Mouse (Mus musculus): ENCODE data around the gene Rfpl4b.

GRCm38 (mm10) chr10:38848231-38848630, 26.7 kb upstream of the Rfpl4b start:
- no peak for TF ChIP-seq POLR2A (IDR thresholded peaks at IDR 0.05; ENCODE audit: insufficient read length, low read depth)
- no peak for TF ChIP-seq CEBPB (IDR thresholded peaks at IDR 0.05; ENCODE audit: insufficient read depth, poor library complexity, severe bottlenecking)
- no peak for TF ChIP-seq TCF12 (IDR thresholded peaks at IDR 0.05; ENCODE audit: insufficient read depth, poor library complexity, severe bottlenecking)
- no peak for TF ChIP-seq MAX (IDR thresholded peaks at IDR 0.05; ENCODE audit: low read depth)
- no peak for TF ChIP-seq E2F4 (IDR thresholded peaks at IDR 0.05; ENCODE audit: insufficient read depth)
- TF ChIP-seq MYOG (IDR thresholded peaks at IDR 0.05; ENCODE audit: control insufficient read depth in 1 of 3, insufficient read depth in 1 of 3, insufficient read length in 2 of 3, low read depth in 2 of 3), result no peak
- TF ChIP-seq SRF (IDR thresholded peaks at IDR 0.05; ENCODE audit: control insufficient read depth, insufficient read length, low read depth), result no peak
- TF ChIP-seq MYOD1 (IDR thresholded peaks at IDR 0.05; ENCODE audit: control insufficient read depth in 1 of 3, insufficient read length in 2 of 3, low read depth in 2 of 3), result no peak
- TF ChIP-seq POLR2AphosphoS2 (IDR thresholded peaks at IDR 0.05; ENCODE audit: insufficient read length, low read depth), result no peak
- TF ChIP-seq REST (IDR thresholded peaks at IDR 0.05; ENCODE audit: insufficient read depth, insufficient read length), result no peak
- no peak for TF ChIP-seq TCF3 (IDR thresholded peaks at IDR 0.05; ENCODE audit: insufficient read length, low read depth)
